Mouse (Mus musculus) forelimb bud, embryonic 11.5 days (tissue): ENCODE data around the gene Olfr45.
"Not testable (repeated sequence)": the region's sequence is repeated elsewhere in the genome, so short reads cannot be mapped to it uniquely, and the experiment has no call there.

Source experiments
- DNase-seq: peaks from one replicate; pipeline ENCODE4 v3.0.0-alpha.2; 2012; ENCODE audit warnings: low read depth, low spot score

Gene Olfr45

DNA sequence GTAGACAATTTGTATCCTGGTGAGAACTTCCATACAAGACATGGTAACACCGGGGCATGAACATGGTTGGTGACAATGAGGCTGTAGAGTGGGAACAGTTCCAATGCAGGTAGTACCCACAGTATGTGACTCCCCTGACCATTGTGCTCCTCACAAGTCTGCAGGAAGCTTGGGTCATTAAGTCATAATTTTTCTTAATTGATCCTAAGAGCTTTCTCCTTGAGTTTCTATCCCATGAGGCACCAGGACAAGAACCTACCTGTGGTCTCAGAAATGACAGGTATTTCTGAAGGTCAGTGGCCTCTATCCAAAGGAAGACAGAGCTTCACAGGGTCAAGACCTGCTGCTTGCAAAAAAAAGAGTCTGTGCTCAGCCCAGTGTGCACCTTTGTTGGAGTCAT lies at the start of gene Olfr45:
TSS of gene Olfr45 (plus strand) at position 301 of the 400 bp plus-strand sequence.
- no peak for DNase-seq

DNA sequence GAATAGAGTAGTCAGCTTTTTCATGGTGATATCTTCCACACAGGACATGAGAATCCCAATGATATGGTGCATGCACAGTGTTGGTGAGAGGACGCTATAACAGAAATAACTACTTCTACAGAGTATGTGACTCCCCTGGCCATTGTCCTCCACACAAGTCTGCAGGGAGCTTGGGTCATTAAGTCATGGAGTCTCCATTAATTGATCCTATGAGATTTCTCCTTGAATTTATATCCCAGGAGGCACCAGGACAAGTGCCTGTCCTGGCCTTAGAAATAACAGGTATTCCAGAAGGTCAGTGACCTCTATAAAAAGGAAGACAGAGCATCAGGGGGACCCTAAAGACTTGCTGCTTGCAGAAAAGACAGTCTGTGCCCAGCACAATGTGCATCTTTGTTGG lies 35.6 kb upstream of the Olfr45 start, which contains the start of gene Olfr53:
TSS of gene Olfr53 (plus strand) at position 301 of the 400 bp plus-strand sequence.
- DNase-seq = no peak

DNA sequence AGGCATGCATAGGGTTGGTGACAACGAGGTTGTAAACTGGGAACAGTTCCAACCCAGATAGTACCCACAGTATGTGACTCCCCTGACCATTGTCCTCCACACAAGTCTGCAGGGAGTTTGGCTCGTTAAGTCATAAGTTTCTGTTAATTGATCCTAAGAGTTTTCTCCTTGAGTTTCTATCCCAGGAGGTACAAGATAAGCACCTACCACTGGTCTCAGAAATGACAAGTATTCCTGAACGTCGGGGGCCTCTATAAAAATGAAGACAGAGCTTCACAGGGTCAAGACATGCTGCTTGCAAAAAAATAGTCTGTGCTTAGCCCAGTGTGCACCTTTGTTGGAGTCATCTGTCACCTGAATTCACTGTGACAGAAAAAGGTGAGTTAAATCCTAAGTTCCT lies 22.1 kb upstream of the Olfr45 start, which contains the start of gene Olfr539:
TSS of gene Olfr539 (plus strand) at position 301 of the 400 bp plus-strand sequence.
- no peak for DNase-seq

DNA sequence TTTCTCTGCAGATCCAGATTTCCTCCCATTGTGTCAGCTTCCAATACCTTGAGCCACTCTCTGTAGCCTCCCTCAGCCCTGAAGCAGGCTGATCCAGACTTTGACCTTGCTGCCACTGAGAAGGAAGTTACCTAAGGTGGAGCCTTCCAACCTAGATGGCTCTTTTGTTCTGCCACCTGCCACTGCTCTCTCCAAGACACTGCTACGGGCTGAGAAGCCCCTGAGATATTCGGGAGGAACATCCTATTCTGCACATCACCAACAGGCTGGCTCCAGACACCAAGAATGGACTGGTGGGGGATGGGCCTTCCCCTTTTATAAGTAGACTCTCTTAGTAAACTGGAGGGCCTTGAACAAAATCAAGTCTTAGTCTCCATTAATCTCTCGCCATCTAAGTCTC lies 11.1 kb upstream of the Olfr45 start:
- not testable (repeated sequence) for DNase-seq

DNA sequence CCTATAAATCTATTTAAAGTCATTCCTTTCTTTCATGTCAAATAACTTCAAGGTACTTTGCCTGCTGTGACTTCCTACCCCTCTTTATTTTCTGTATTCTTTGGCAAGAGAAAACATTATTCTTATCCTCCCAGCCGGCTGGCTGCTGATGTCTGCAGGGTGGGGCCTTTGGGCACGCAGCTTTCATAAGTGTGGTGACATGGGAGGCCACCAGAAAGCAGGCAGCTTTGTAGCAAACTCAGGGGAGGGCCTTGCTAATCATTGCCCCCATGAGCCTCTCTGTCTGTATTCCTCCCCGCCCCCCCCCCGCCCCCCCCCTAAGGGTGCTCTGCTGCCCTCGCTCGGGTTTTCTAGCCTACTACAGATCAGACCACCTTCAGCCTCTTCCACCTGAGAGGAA lies 5.9 kb upstream of the Olfr45 start:
- DNase-seq = no peak

- not testable (repeated sequence) for DNase-seq
These were observed 2.2 kb upstream of the Olfr45 start for GRCm38 (mm10) chr7:140679591-140679990.

- DNase-seq = no peak
These were observed 15.2 kb downstream of the Olfr45 start, which contains the start of gene Olfr541 for GRCm38 (mm10) chr7:140696967-140697366. TSS of gene Olfr541 (plus strand) at chr7:140697267.

- no peak for DNase-seq
These were observed 24.6 kb downstream of the Olfr45 start for GRCm38 (mm10) chr7:140706348-140706747.

GRCm38 (mm10) chr7:140707536-140708284 lies 26.0 kb downstream of the Olfr45 start:
- DNase-seq = no peak

DNA sequence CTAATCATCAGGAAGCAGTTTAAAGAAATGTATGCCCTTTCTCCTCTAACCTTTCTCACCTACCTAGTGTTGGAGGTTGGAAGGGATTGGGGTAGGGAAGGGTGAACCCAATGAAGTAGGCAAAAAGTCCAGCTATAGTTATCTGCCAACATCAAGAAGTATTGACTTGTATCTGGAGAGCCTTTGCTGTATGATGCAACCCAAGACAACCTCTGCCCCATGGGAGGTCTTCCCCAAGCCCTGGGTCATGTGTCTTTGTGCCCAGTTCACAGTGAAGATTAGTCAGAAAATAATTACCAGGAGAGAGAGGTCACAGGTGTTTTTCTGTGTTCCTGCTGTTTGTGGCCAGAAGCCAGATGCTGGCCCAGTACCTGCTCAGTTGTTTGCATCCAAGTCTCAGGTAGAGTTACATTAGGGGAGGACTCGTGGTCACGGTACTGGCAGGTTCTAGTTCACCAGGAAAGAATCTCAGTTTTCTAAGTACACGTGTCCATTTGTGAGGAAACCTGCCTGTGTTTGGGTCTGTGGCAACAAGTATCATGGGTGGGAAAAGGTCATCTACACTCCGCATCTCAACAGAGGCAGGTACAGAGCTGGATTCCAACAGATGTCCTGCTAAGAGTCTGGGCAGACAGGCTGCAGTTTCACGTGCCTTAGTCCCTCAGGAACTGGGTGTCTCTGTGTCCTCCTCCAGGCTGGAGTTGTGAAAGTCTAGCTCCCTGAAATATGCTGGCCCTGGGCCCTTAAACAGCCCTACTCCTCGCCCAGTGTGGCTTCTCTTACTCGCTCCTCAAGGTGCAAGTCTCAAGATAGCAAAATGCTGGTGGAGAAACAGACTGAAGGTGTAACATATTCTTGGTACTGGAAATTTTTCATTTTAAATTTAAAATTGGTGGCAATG lies 35.7 kb downstream of the Olfr45 start:
- DNase-seq = no peak

DNA sequence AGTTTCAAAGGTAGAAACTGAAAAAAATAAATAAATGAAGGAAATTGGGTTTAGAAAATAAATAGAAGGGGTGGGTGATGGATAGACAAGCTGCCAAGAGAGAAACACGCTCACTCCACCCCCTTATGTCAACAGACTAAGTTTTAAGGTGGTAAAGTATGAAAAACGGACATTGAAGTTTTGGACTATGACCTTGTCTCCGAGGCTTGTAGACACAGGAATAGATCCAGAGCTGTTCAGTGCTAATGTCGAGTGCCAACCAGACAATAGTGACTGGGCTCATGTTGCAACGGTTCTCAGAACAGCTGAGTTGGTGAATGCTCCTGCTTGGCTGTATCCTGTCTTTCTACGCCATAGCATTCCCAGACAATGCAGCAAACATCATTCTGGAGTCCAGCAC lies 39.3 kb downstream of the Olfr45 start:
- no peak for DNase-seq

DNA sequence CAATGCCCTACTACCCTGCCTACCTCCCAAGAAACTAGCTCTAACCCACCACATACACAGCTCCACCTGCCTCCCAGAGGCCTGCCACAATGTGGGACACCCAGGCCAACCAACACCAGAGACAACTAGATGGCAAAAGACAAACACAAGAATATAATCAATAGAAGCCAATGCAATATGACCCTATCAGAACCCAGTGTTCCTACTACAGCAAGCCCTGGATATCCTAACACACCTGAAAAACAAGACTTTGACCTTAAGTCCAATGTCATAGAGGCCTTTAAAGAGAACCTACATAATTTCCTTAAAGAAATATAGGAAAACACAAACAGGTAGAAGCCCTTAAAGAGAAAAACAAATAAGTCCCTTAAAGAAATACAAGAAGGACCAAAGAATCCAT lies 43.8 kb downstream of the Olfr45 start:
- no peak for DNase-seq

- DNase-seq = no peak
These were observed 51.4 kb downstream of the Olfr45 start for GRCm38 (mm10) chr7:140733162-140733561.
